ENCODE assay signal across 19 mouse cellular contexts in genomic region chr4:107732624-107733023, GRCm38 (mm10). TPM values are rescaled to one million over a fixed set of nuclear protein-coding genes. Genes with fewer than 3 reads are reported as not detected.
DNase-seq lines count a peak whose midpoint lies in the region; ATAC-seq and TF ChIP-seq lines count a peak whose summit lies in the region.
"Had no signal": no experiment of that assay in that cellular context is flagged by ENCODE, and none has a peak within 500 bp of the region (broad histone marks: within the 10 kb centered on the region; RNA-seq: fewer than 3 reads in every experiment).

No protein-coding gene starts in this region.

- no peak overlapping the region for H3K27ac ChIP-seq in forebrain, embryonic 14.5 days (ENCODE audit: low read depth, low read length)
- H3K27ac ChIP-seq in forebrain, embryonic 16.5 days (ENCODE audit: low read length): no peak overlapping the region
- peak overlapping the region; percentile 61; the same call in 1 of the 2 replicates for H3K27ac ChIP-seq in midbrain, embryonic 10.5 days (replicated peaks)
- no peak overlapping the region for H3K27ac ChIP-seq in midbrain, postnatal 0 days (ENCODE audit: low read depth, low read length)
- H3K27ac ChIP-seq in limb, embryonic 12.5 days: no peak overlapping the region
- no peak overlapping the region for H3K27ac ChIP-seq in gastrocnemius, adult 2 months
- H3K27ac ChIP-seq: left cerebral cortex, adult 2 months; limb, embryonic 15.5 days had no signal

- H3K36me3 ChIP-seq in forebrain, embryonic 14.5 days (ENCODE audit: control insufficient read depth, insufficient read depth, low read length): no peaks in the 10 kb centered on the region
- H3K36me3 ChIP-seq in forebrain, embryonic 16.5 days (ENCODE audit: control insufficient read depth, insufficient read depth): no peaks in the 10 kb centered on the region
- H3K36me3 ChIP-seq in midbrain, embryonic 10.5 days: no peaks in the 10 kb centered on the region
- H3K36me3 ChIP-seq in midbrain, postnatal 0 days (ENCODE audit: insufficient read depth, low read length): no peaks in the 10 kb centered on the region
- no peaks in the 10 kb centered on the region for H3K36me3 ChIP-seq in limb, embryonic 12.5 days
- H3K36me3 ChIP-seq: limb, embryonic 15.5 days had no signal

- 25% methylated on average over 4 of the region's 4 CpGs for WGBS in forebrain, embryonic 14.5 days
- 21% methylated on average over 4 of the region's 4 CpGs for WGBS in forebrain, embryonic 16.5 days
- WGBS in midbrain, embryonic 10.5 days: 15% methylated on average over 4 of the region's 4 CpGs
- WGBS in midbrain, postnatal 0 days: 21% methylated on average over 4 of the region's 4 CpGs
- WGBS in limb, embryonic 12.5 days: 5% methylated on average over 4 of the region's 4 CpGs

- no peak for DNase-seq in forebrain, embryonic 14.5 days (ENCODE audit: low spot score)
- peak; percentile 32 for DNase-seq in midbrain, embryonic 10.5 days (ENCODE audit: low spot score)
- DNase-seq in midbrain, postnatal 0 days (ENCODE audit: low spot score): no peak
- peak; percentile 56 for DNase-seq in embryo, embryonic 10 days (ENCODE audit: low spot score)
- DNase-seq in thymus, postnatal 25 days: no peak
- DNase-seq in gastrocnemius, adult 2 months: no peak
- DNase-seq: adrenal gland, adult 2 months; cerebellum, adult 11-12 months; heart, adult 18-20 months; kidney, postnatal 10 days; liver, postnatal 0 days; thymus, postnatal 14 days had no signal

- H3K27me3 ChIP-seq in forebrain, embryonic 14.5 days (replicated peaks; ENCODE audit: control insufficient read depth, insufficient read depth, low read length): no peaks in the 10 kb centered on the region
- no peaks in the 10 kb centered on the region for H3K27me3 ChIP-seq in forebrain, embryonic 16.5 days (replicated peaks; ENCODE audit: control insufficient read depth, insufficient read depth, low read length)
- H3K27me3 ChIP-seq in midbrain, embryonic 10.5 days (ENCODE audit: low read depth, poor library complexity, severe bottlenecking): peaks cover 41% of the 10 kb centered on the region
- no peaks in the 10 kb centered on the region for H3K27me3 ChIP-seq in midbrain, postnatal 0 days (ENCODE audit: insufficient read depth, low read length)
- H3K27me3 ChIP-seq in limb, embryonic 12.5 days: peaks cover 60% of the 10 kb centered on the region

- no peak overlapping the region for H3K9ac ChIP-seq in forebrain, embryonic 14.5 days (ENCODE audit: low read length)
- H3K9ac ChIP-seq in forebrain, embryonic 16.5 days (replicated peaks; ENCODE audit: low read depth, low read length): no peak overlapping the region
- H3K9ac ChIP-seq in midbrain, postnatal 0 days (replicated peaks; ENCODE audit: low read length, poor library complexity, severe bottlenecking): no peak overlapping the region
- H3K9ac ChIP-seq in limb, embryonic 12.5 days (replicated peaks): no peak overlapping the region
- H3K9ac ChIP-seq: limb, embryonic 15.5 days; liver, postnatal 0 days had no signal

- no peaks in the 10 kb centered on the region for H3K9me3 ChIP-seq in forebrain, embryonic 14.5 days (replicated peaks; ENCODE audit: control insufficient read depth, low read length)
- no peaks in the 10 kb centered on the region for H3K9me3 ChIP-seq in forebrain, embryonic 16.5 days (ENCODE audit: control insufficient read depth, low read length)
- H3K9me3 ChIP-seq in midbrain, embryonic 10.5 days (replicated peaks): no peaks in the 10 kb centered on the region
- H3K9me3 ChIP-seq in midbrain, postnatal 0 days (ENCODE audit: low read length): no peaks in the 10 kb centered on the region
- H3K9me3 ChIP-seq in limb, embryonic 12.5 days: no peaks in the 10 kb centered on the region
- H3K9me3 ChIP-seq: limb, embryonic 15.5 days had no signal

- intact Hi-C loops in gastrocnemius, adult 2 months (cut with DNase I): no loop called here

- peaks cover 20% of the 10 kb centered on the region for H3K4me1 ChIP-seq in forebrain, embryonic 14.5 days (ENCODE audit: control insufficient read depth, insufficient read depth, low read length)
- peaks cover 13% of the 10 kb centered on the region for H3K4me1 ChIP-seq in forebrain, embryonic 16.5 days (replicated peaks; ENCODE audit: control insufficient read depth, insufficient read depth, low read length)
- H3K4me1 ChIP-seq in midbrain, embryonic 10.5 days: peaks cover 45% of the 10 kb centered on the region
- H3K4me1 ChIP-seq in midbrain, postnatal 0 days (ENCODE audit: insufficient read depth, low read length): no peaks in the 10 kb centered on the region
- H3K4me1 ChIP-seq in limb, embryonic 12.5 days (replicated peaks): peaks cover 34% of the 10 kb centered on the region

- no peak overlapping the region for H3K4me2 ChIP-seq in forebrain, embryonic 14.5 days (ENCODE audit: low read length)
- H3K4me2 ChIP-seq in forebrain, embryonic 16.5 days (ENCODE audit: low read length): no peak overlapping the region
- no peak overlapping the region for H3K4me2 ChIP-seq in midbrain, postnatal 0 days (ENCODE audit: low read depth, low read length, poor library complexity, severe bottlenecking)
- H3K4me2 ChIP-seq in limb, embryonic 12.5 days: peak overlapping the region; percentile 3; the same call in 1 of the 2 replicates
- H3K4me2 ChIP-seq: limb, embryonic 15.5 days had no signal

- ATAC-seq in forebrain, embryonic 14.5 days: 0 out of 2 replicates have a peak, but pooled peaks have one; percentile 45
- ATAC-seq in forebrain, embryonic 16.5 days: no peak
- no peak for ATAC-seq in midbrain, postnatal 0 days (ENCODE audit: low FRiP score)
- ATAC-seq in limb, embryonic 12.5 days (ENCODE audit: insufficient number of reproducible peaks, insufficient read depth, low FRiP score, low TSS enrichment, low read depth): no peak
- ATAC-seq: liver, postnatal 0 days had no signal

- TF ChIP-seq CTCF in midbrain, postnatal 0 days (IDR thresholded peaks at IDR 0.05): no peak
- no peak for TF ChIP-seq CTCF in gastrocnemius, adult 2 months (IDR thresholded peaks at IDR 0.05)

- no peak overlapping the region for H3K4me3 ChIP-seq in forebrain, embryonic 14.5 days (ENCODE audit: low read depth, low read length)
- no peak overlapping the region for H3K4me3 ChIP-seq in forebrain, embryonic 16.5 days (replicated peaks; ENCODE audit: low read length)
- H3K4me3 ChIP-seq in midbrain, embryonic 10.5 days: 0 out of 2 replicates have a peak overlapping the region, but pooled peaks have one; percentile 16
- no peak overlapping the region for H3K4me3 ChIP-seq in midbrain, postnatal 0 days (ENCODE audit: low read depth, low read length)
- no peak overlapping the region for H3K4me3 ChIP-seq in limb, embryonic 12.5 days (replicated peaks)
- H3K4me3 ChIP-seq in gastrocnemius, adult 2 months: no peak overlapping the region
- H3K4me3 ChIP-seq: left cerebral cortex, adult 2 months; limb, embryonic 15.5 days had no signal

RNA-seq across cellular contexts. Expression of gene Dmrtb1, which starts 48.6 kb away (rescaled TPM):
- polyA plus RNA-seq in forebrain, embryonic 14.5 days (2014; fragmentation: Nextera tagmentation; extraction: Ambion mirVana): 24.3 and 30.6 TPM in 2 replicates
- 8.2 and 18.0 TPM in 2 replicates for polyA plus RNA-seq in forebrain, embryonic 16.5 days (2015; fragmentation: Nextera tagmentation; extraction: Ambion mirVana)
- polyA plus RNA-seq in midbrain, embryonic 10.5 days (2016; fragmentation: Nextera tagmentation; extraction: Ambion mirVana): 7.7 and 15.9 TPM in 2 replicates
- 13.1 and 27.1 TPM in 2 replicates for total RNA-seq in midbrain, postnatal 0 days (2014; rRNA removed)
- polyA plus RNA-seq in midbrain, postnatal 0 days (2015; fragmentation: Nextera tagmentation; extraction: Ambion mirVana): 36.8 and 37.2 TPM in 2 replicates
- polyA plus RNA-seq in limb, embryonic 12.5 days (2016; fragmentation: Nextera tagmentation; extraction: Ambion mirVana): 0.25 and 0.27 TPM in 2 replicates
- total RNA-seq in gastrocnemius, adult 2 months (2021): not detected
- total RNA-seq: adrenal gland, adult 2 months; gastrocnemius, adult 18-20 months; heart, adult 18-20 months had no signal
- polyA plus RNA-seq: adrenal gland, adult 2 months; heart, postnatal 0 days; liver, postnatal 0 days; stomach, embryonic 16.5 days had no signal

Comparison
In these comparisons a context has a peak if more than half of its experiments do, and no peak if none do; other contexts are left out.
1. DNase-seq: peak in midbrain, embryonic 10.5 days (single experiment) and embryo, embryonic 10 days (single experiment); none in forebrain, embryonic 14.5 days (single experiment), midbrain, postnatal 0 days (single experiment), thymus, postnatal 25 days (single experiment) and gastrocnemius, adult 2 months (single experiment).